Mouse (Mus musculus): ENCODE measurements around the gene Tmem8. TPM values are rescaled to one million over a fixed set of nuclear protein-coding genes. Genes with fewer than 3 reads are reported as not detected.

The Tmem8 gene
- polyA plus RNA-seq, 1 experiment, result 1.0 TPM

- H3K4me3 ChIP-seq (ENCODE audit: insufficient read depth, low read length), result peak within 1 kb of the TSS; percentile 99
- TF ChIP-seq CTCF (IDR thresholded peaks at IDR 0.05; ENCODE audit: borderline replicate concordance, insufficient read depth, low read length) (no peak), POLR2A (IDR thresholded peaks at IDR 0.05; ENCODE audit: low read depth, low read length) (peak; percentile 87)
- H3K4me1 ChIP-seq (ENCODE audit: control insufficient read depth, insufficient read depth, low read length), result peaks cover 9% of the 10 kb centered on the region
- H3K27ac ChIP-seq (ENCODE audit: insufficient read depth, low read length), result peak within 1 kb of the TSS; percentile 78
Measured at GRCm38 (mm10) chr17:26138239-26138836, 25.2 kb downstream of the Tmem8 start, which contains the start of gene Axin1. Gene Axin1 (plus strand): TSS chr17:26138688.

GRCm38 (mm10) chr17:26138901-26139381 is 25.8 kb downstream of the Tmem8 start:
- peak overlapping the region; percentile 78 for H3K27ac ChIP-seq (ENCODE audit: insufficient read depth, low read length)
- H3K4me1 ChIP-seq (ENCODE audit: control insufficient read depth, insufficient read depth, low read length), result peaks cover 11% of the 10 kb centered on the region
- H3K4me3 ChIP-seq (ENCODE audit: insufficient read depth, low read length), result peak overlapping the region; percentile 99
- TF ChIP-seq POLR2A (IDR thresholded peaks at IDR 0.05; ENCODE audit: low read depth, low read length), result no peak
- TF ChIP-seq CTCF (IDR thresholded peaks at IDR 0.05; ENCODE audit: borderline replicate concordance, insufficient read depth, low read length), result no peak

GRCm38 (mm10) chr17:26142796-26143195 is 29.7 kb downstream of the Tmem8 start:
- TF ChIP-seq POLR2A (IDR thresholded peaks at IDR 0.05; ENCODE audit: low read depth, low read length), result no peak
- no peak for TF ChIP-seq CTCF (IDR thresholded peaks at IDR 0.05; ENCODE audit: borderline replicate concordance, insufficient read depth, low read length)
- Histone ChIP-seq H3K4me1 (ENCODE audit: control insufficient read depth, insufficient read depth, low read length) (peaks cover 11% of the 10 kb centered on the region), H3K27ac (ENCODE audit: insufficient read depth, low read length) (peak overlapping the region; percentile 30), H3K4me3 (ENCODE audit: insufficient read depth, low read length) (no peak overlapping the region)

DNA sequence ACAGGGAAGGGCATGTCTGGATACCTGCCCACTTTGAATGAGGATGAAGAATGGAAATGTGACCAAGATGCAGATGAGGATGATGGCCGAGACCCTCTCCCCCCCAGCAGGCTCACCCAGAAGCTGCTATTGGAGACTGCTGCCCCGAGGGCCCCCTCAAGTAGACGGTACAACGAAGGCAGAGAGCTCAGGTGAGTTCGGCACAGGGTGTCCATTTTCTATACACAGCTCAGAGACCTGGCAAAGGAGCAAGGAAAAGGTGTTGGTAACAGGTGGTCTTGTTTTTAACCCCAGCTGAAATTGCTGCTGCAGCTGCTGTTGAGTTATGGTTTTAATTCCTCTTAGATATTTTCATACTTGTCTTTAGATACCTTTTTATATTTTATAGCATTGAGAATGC is 30.3 kb downstream of the Tmem8 start:
- H3K4me3 ChIP-seq (ENCODE audit: insufficient read depth, low read length), result no peak overlapping the region
- peak overlapping the region; percentile 30; the same call in 1 of the 2 replicates for H3K27ac ChIP-seq (ENCODE audit: insufficient read depth, low read length)
- no peak for TF ChIP-seq CTCF (IDR thresholded peaks at IDR 0.05; ENCODE audit: borderline replicate concordance, insufficient read depth, low read length)
- no peak for TF ChIP-seq POLR2A (IDR thresholded peaks at IDR 0.05; ENCODE audit: low read depth, low read length)
- peaks cover 11% of the 10 kb centered on the region for H3K4me1 ChIP-seq (ENCODE audit: control insufficient read depth, insufficient read depth, low read length)

- no peak overlapping the region for H3K27ac ChIP-seq (ENCODE audit: insufficient read depth, low read length)
- H3K4me1 ChIP-seq (ENCODE audit: control insufficient read depth, insufficient read depth, low read length), result peaks cover 7% of the 10 kb centered on the region; the same call in 1 of the 2 replicates
- no peak overlapping the region for H3K4me3 ChIP-seq (ENCODE audit: insufficient read depth, low read length)
- TF ChIP-seq POLR2A (IDR thresholded peaks at IDR 0.05; ENCODE audit: low read depth, low read length) (no peak), CTCF (IDR thresholded peaks at IDR 0.05; ENCODE audit: borderline replicate concordance, insufficient read depth, low read length) (no peak)
Measured at GRCm38 (mm10) chr17:26149056-26149455, 36.0 kb downstream of the Tmem8 start.

- no peak overlapping the region for H3K4me3 ChIP-seq (ENCODE audit: insufficient read depth, low read length)
- H3K27ac ChIP-seq (ENCODE audit: insufficient read depth, low read length), result peak overlapping the region; percentile 93
- peaks cover 7% of the 10 kb centered on the region; the same call in 1 of the 2 replicates for H3K4me1 ChIP-seq (ENCODE audit: control insufficient read depth, insufficient read depth, low read length)
- TF ChIP-seq CTCF (IDR thresholded peaks at IDR 0.05; ENCODE audit: borderline replicate concordance, insufficient read depth, low read length) (no peak), POLR2A (IDR thresholded peaks at IDR 0.05; ENCODE audit: low read depth, low read length) (no peak)
Measured at GRCm38 (mm10) chr17:26151886-26152630, 39.0 kb downstream of the Tmem8 start.

- TF ChIP-seq POLR2A (IDR thresholded peaks at IDR 0.05; ENCODE audit: low read depth, low read length) (no peak), CTCF (IDR thresholded peaks at IDR 0.05; ENCODE audit: borderline replicate concordance, insufficient read depth, low read length) (no peak)
- Histone ChIP-seq H3K4me3 (ENCODE audit: insufficient read depth, low read length) (no peak overlapping the region), H3K27ac (ENCODE audit: insufficient read depth, low read length) (no peak overlapping the region)
Measured at GRCm38 (mm10) chr17:26162736-26163135, 49.6 kb downstream of the Tmem8 start.

DNA sequence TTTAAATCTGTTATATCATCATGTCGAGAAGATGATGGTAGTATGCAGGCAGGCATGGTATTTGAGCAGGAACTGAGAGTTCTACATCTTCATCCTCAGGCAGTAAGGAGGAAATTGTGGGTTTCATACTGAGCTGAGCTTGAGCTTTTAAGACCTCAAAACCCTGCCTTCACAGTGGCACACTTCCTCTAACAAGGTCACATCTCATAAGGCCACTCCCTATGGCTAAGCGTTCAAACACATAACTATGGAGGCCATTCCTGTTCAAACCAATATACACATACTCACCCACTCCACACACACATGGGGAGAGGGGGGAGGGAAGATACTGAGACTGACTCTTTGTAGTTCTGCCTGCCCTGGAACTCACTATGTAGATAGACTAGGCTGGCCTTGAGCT is 54.9 kb downstream of the Tmem8 start:
- no peak for TF ChIP-seq CTCF (IDR thresholded peaks at IDR 0.05; ENCODE audit: borderline replicate concordance, insufficient read depth, low read length)
- Histone ChIP-seq H3K4me3 (ENCODE audit: insufficient read depth, low read length) (no peak overlapping the region), H3K27ac (ENCODE audit: insufficient read depth, low read length) (no peak overlapping the region), H3K4me1 (ENCODE audit: control insufficient read depth, insufficient read depth, low read length) (no peaks in the 10 kb centered on the region)

More at GRCm38 (mm10) chr17:26162736-26163135, 49.6 kb downstream of the Tmem8 start:
- H3K4me1 ChIP-seq (ENCODE audit: control insufficient read depth, insufficient read depth, low read length), result no peaks in the 10 kb centered on the region

Other genes starting within 250 kb of the Tmem8 start
- 7.1 and 9.8 TPM in 2 replicates for gene Mcrip2, start 244.5 kb upstream of the Tmem8 start, polyA plus RNA-seq (2011; ENCODE audit: insufficient read length, low read depth, missing spikeins)
- 14.4 and 19.7 TPM in 2 replicates for gene Mettl26, start 238.2 kb upstream of the Tmem8 start, polyA plus RNA-seq (2011; ENCODE audit: insufficient read length, low read depth, missing spikeins)
- gene Wfikkn1, start 232.4 kb upstream of the Tmem8 start, polyA plus RNA-seq (2011; ENCODE audit: insufficient read length, low read depth, missing spikeins), result 0.38 and 0.83 TPM in 2 replicates
- gene Rab40c, start 193.6 kb upstream of the Tmem8 start, polyA plus RNA-seq (2011; ENCODE audit: insufficient read length, low read depth, missing spikeins), result 21.5 and 23.9 TPM in 2 replicates
- gene Pigq, start 168.4 kb upstream of the Tmem8 start, polyA plus RNA-seq (2011; ENCODE audit: insufficient read length, low read depth, missing spikeins), result 47.8 and 48.0 TPM in 2 replicates
- not detected in 2 replicates for gene Nhlrc4, start 168.3 kb upstream of the Tmem8 start, polyA plus RNA-seq (2011; ENCODE audit: insufficient read length, low read depth, missing spikeins)
- gene A930017K11Rik, start 160.7 kb upstream of the Tmem8 start, polyA plus RNA-seq (2011; ENCODE audit: insufficient read length, low read depth, missing spikeins), result not detected in 2 replicates
- 10.1 and 10.9 TPM in 2 replicates for gene Capn15, start 127.5 kb upstream of the Tmem8 start, polyA plus RNA-seq (2011; ENCODE audit: insufficient read length, low read depth, missing spikeins)
- 20.7 and 22.6 TPM in 2 replicates for gene Rab11fip3, start 43.7 kb upstream of the Tmem8 start, polyA plus RNA-seq (2011; ENCODE audit: insufficient read length, low read depth, missing spikeins)
- gene Decr2, start 23.0 kb upstream of the Tmem8 start, polyA plus RNA-seq (2011; ENCODE audit: insufficient read length, low read depth, missing spikeins), result 28.2 and 30.9 TPM in 2 replicates
- gene Nme4, start 17.7 kb upstream of the Tmem8 start, polyA plus RNA-seq (2011; ENCODE audit: insufficient read length, low read depth, missing spikeins), result 47.9 and 50.4 TPM in 2 replicates
- 38.7 and 41.0 TPM in 2 replicates for gene Mrpl28, start 10.2 kb downstream of the Tmem8 start, polyA plus RNA-seq (2011; ENCODE audit: insufficient read length, low read depth, missing spikeins)
- gene Axin1, start 25.4 kb downstream of the Tmem8 start, polyA plus RNA-seq (2011; ENCODE audit: insufficient read length, low read depth, missing spikeins), result 34.4 and 50.5 TPM in 2 replicates
- not detected in 2 replicates for gene Pdia2, start 85.8 kb downstream of the Tmem8 start, polyA plus RNA-seq (2011; ENCODE audit: insufficient read length, low read depth, missing spikeins)
- gene Rgs11, start 89.7 kb downstream of the Tmem8 start, polyA plus RNA-seq (2011; ENCODE audit: insufficient read length, low read depth, missing spikeins), result 2.2 and 2.8 TPM in 2 replicates
- 5.8 and 9.3 TPM in 2 replicates for gene Arhgdig, start 94.5 kb downstream of the Tmem8 start, polyA plus RNA-seq (2011; ENCODE audit: insufficient read length, low read depth, missing spikeins)
- 47.2 and 57.3 TPM in 2 replicates for gene Fam234a, start 130.9 kb downstream of the Tmem8 start, polyA plus RNA-seq (2011; ENCODE audit: insufficient read length, low read depth, missing spikeins)
- gene Luc7l, start 139.6 kb downstream of the Tmem8 start, polyA plus RNA-seq (2011; ENCODE audit: insufficient read length, low read depth, missing spikeins), result 44.1 and 45.0 TPM in 2 replicates

Data from embryonic fibroblast, embryonic 13.5 days (primary cell).